Mouse (Mus musculus): ENCODE measurements around the gene Cnnm3. TPM values are rescaled to one million over a fixed set of nuclear protein-coding genes. Genes with fewer than 3 reads are reported as not detected.

Cnnm3 gene
- polyA plus RNA-seq, 1 experiment from 2014 or later, result 3.6 TPM

Small RNA genes lying within 50 kb of the gene (microRNA-seq; reads per million reads assigned to microRNA genes)
- gene Gm47280, result not detected

Other genes with a start within 250 kb of the Cnnm3 start
- gene Neurl3, start 237.2 kb upstream of the Cnnm3 start, polyA plus RNA-seq (2016; fragmentation: Nextera tagmentation; extraction: Ambion mirVana), result 0.45 and 1.0 TPM in 2 replicates
- gene Arid5a, start 204.1 kb upstream of the Cnnm3 start, polyA plus RNA-seq (2016; fragmentation: Nextera tagmentation; extraction: Ambion mirVana), result 2.8 and 4.2 TPM in 2 replicates
- gene Kansl3, start 142.7 kb upstream of the Cnnm3 start, polyA plus RNA-seq (2016; fragmentation: Nextera tagmentation; extraction: Ambion mirVana), result 50.3 and 53.4 TPM in 2 replicates
- gene Fer1l5, start 139.6 kb upstream of the Cnnm3 start, polyA plus RNA-seq (2016; fragmentation: Nextera tagmentation; extraction: Ambion mirVana), result 1.1 and 1.7 TPM in 2 replicates
- 53.7 and 59.8 TPM in 2 replicates for gene Lman2l, start 66.6 kb upstream of the Cnnm3 start, polyA plus RNA-seq (2016; fragmentation: Nextera tagmentation; extraction: Ambion mirVana)
- gene Cnnm4, start 40.2 kb upstream of the Cnnm3 start, polyA plus RNA-seq (2016; fragmentation: Nextera tagmentation; extraction: Ambion mirVana), result 12.7 and 17.5 TPM in 2 replicates
- 14.3 and 16.8 TPM in 2 replicates for gene Ankrd23, start 25.0 kb downstream of the Cnnm3 start, polyA plus RNA-seq (2016; fragmentation: Nextera tagmentation; extraction: Ambion mirVana)
- gene Gm42417, start 27.6 kb downstream of the Cnnm3 start, polyA plus RNA-seq (2016; fragmentation: Nextera tagmentation; extraction: Ambion mirVana), result 0.39 TPM in 1 of 2 replicates, not detected in the other
- gene Ankrd39, start 35.6 kb downstream of the Cnnm3 start, polyA plus RNA-seq (2016; fragmentation: Nextera tagmentation; extraction: Ambion mirVana), result 19.5 and 20.3 TPM in 2 replicates
- gene Sema4c, start 46.5 kb downstream of the Cnnm3 start, polyA plus RNA-seq (2016; fragmentation: Nextera tagmentation; extraction: Ambion mirVana), result 28.5 and 34.2 TPM in 2 replicates
- gene Fam178b, start 171.3 kb downstream of the Cnnm3 start, polyA plus RNA-seq (2016; fragmentation: Nextera tagmentation; extraction: Ambion mirVana), result 1.3 and 1.6 TPM in 2 replicates
- gene Cox5b, start 179.6 kb downstream of the Cnnm3 start, polyA plus RNA-seq (2016; fragmentation: Nextera tagmentation; extraction: Ambion mirVana), result 535 and 559 TPM in 2 replicates
- not detected in 2 replicates for gene 4933424G06Rik, start 198.3 kb downstream of the Cnnm3 start, polyA plus RNA-seq (2016; fragmentation: Nextera tagmentation; extraction: Ambion mirVana)
- 155 and 156 TPM in 2 replicates for gene Actr1b, start 202.6 kb downstream of the Cnnm3 start, polyA plus RNA-seq (2016; fragmentation: Nextera tagmentation; extraction: Ambion mirVana)
- gene Zap70, start 249.9 kb downstream of the Cnnm3 start, polyA plus RNA-seq (2016; fragmentation: Nextera tagmentation; extraction: Ambion mirVana), result 0.36 TPM in 1 of 2 replicates, not detected in the other